Mouse (Mus musculus) frontal cortex, adult (tissue): ENCODE results near the gene Vmn2r38.
"Not testable (repeated sequence)": the region's sequence is repeated elsewhere in the genome, so short reads cannot be mapped to it uniquely, and the experiment has no call there.

ENCODE experiments used
- ATAC-seq: cut with Nextera tagmentation; 2 replicates; pipeline ENCODE4 v1.9.2; 2017; ENCODE audit warnings: mild to moderate bottlenecking, moderate library complexity, mixed read lengths; ENCODE audit not compliant: low TSS enrichment

The Vmn2r38 gene

GRCm38 (mm10) chr7:9097781-9098180 lies at the start of gene Vmn2r38:
Gene Vmn2r38 (minus strand): TSS chr7:9097881.
- not testable (repeated sequence) for ATAC-seq

DNA sequence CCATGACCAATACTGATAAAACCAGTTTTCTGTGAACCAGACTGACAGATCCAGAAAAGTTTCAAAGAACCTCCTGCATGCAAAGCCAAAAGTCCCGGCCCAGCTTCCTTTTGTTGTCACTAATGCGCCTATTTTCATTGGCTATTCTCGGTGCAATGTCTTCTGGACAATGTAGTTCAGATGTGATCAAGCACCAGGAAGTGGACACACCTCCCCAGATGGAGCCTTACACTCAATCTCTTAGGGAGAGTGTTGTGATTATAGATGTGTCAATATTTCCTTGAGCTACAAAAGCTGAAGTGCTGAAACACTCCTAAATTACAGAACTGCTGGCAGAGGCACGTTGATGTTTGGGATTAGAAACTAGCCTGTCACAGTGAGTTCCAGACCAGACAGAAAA lies 32.3 kb downstream of the Vmn2r38 start:
- ATAC-seq, result not testable (repeated sequence)

GRCm38 (mm10) chr7:9030698-9031097 lies 67.0 kb downstream of the Vmn2r38 start, which contains the start of gene Vmn2r39:
Gene Vmn2r39 (minus strand): TSS chr7:9030798.
- not testable (repeated sequence) for ATAC-seq
